Mouse (Mus musculus): Measurements from ENCODE around the gene Metrn. TPM values are rescaled to one million over a fixed set of nuclear protein-coding genes. Genes with fewer than 3 reads are reported as not detected.
A peak's percentile ranks its signal among the peaks of the same experiment; 100 is the strongest.

Metrn gene
- total and polyA plus RNA-seq, 3 experiments: 16.9 to 50.1 (median 23.7) TPM

DNA sequence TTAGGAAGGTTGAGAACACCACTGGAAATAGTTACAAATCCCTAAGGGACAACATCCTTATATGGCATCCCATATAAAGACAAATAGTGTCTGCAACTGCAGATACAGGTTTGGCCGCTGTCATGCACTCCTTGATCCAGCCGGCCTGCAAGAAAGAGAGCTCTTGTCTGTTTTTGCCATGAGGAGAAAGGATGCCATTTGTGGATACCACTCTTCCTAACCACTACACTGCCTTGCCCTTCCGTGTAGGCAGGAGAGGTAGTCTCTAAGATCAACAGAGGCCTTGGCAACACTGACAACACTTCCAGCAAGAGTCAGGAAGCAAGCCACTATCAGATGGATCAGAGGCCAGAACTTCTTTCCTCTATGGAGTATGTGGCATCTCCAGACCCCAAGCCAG is 10.7 kb downstream of the Metrn start, which contains the start of gene Ccdc78:
Ccdc78 (plus strand) TSS at position 301 of the 400 bp plus-strand sequence.
- no peak within 1 kb of the TSS; the same call in 1 of the 2 replicates for H3K9ac ChIP-seq (ENCODE audit: insufficient read depth, low read depth)
- peak within 1 kb of the TSS; percentile 50; the same call in 1 of the 2 replicates for H3K27ac ChIP-seq (ENCODE audit: insufficient read depth, low read depth)
- H3K4me1 ChIP-seq (ENCODE audit: control insufficient read depth in 1 of 2, insufficient read depth in 2 of 2): peaks cover 7 to 25% of the 10 kb centered on the region in 2 experiments
- TF ChIP-seq MAFK (IDR thresholded peaks at IDR 0.05; ENCODE audit: insufficient replicate concordance, low read length): no peak
- TF ChIP-seq SIN3A (IDR thresholded peaks at IDR 0.05; ENCODE audit: low read length): no peak
- TF ChIP-seq MYC (IDR thresholded peaks at IDR 0.05; ENCODE audit: low read depth, low read length): no peak
- no peak for TF ChIP-seq GABPA (IDR thresholded peaks at IDR 0.05; ENCODE audit: insufficient replicate concordance, low read depth, low read length)
- no peak for TF ChIP-seq ELF1 (IDR thresholded peaks at IDR 0.05; ENCODE audit: low read depth, low read length)
- TF ChIP-seq UBTF (IDR thresholded peaks at IDR 0.05; ENCODE audit: low read depth, low read length): no peak
- TF ChIP-seq ZNF384 (IDR thresholded peaks at IDR 0.05; ENCODE audit: low read depth, low read length): no peak
- TF ChIP-seq E2F4 (IDR thresholded peaks at IDR 0.05; ENCODE audit: insufficient replicate concordance, low read depth, low read length): no peak
- TF ChIP-seq RCOR1 (conservative IDR thresholded peaks at IDR 0.05; ENCODE audit: low read depth, low read length): no peak
- TF ChIP-seq JUN (IDR thresholded peaks at IDR 0.05; ENCODE audit: insufficient read depth, low read depth, low read length): no peak
- TF ChIP-seq RAD21 (IDR thresholded peaks at IDR 0.05; ENCODE audit: low read depth, low read length): no peak
- TF ChIP-seq HCFC1 (IDR thresholded peaks at IDR 0.05; ENCODE audit: low read depth, low read length): no peak
- no peak for TF ChIP-seq MEF2A (IDR thresholded peaks at IDR 0.05; ENCODE audit: borderline replicate concordance, low read depth, low read length)
- no peak for TF ChIP-seq MAX (IDR thresholded peaks at IDR 0.05; ENCODE audit: low read length)
- TF ChIP-seq POLR2AphosphoS2 (IDR thresholded peaks at IDR 0.05; ENCODE audit: low read depth, low read length): no peak
- no peak for TF ChIP-seq USF1 (IDR thresholded peaks at IDR 0.05; ENCODE audit: low read depth, low read length)
- TF ChIP-seq TBP (conservative IDR thresholded peaks at IDR 0.05; ENCODE audit: low read depth, low read length): no peak
- TF ChIP-seq JUND (conservative IDR thresholded peaks at IDR 0.05; ENCODE audit: low read depth, low read length): no peak
- no peak for TF ChIP-seq EP300 (IDR thresholded peaks at IDR 0.05; ENCODE audit: low read length)
- no peak for TF ChIP-seq POLR2A (IDR thresholded peaks at IDR 0.05; ENCODE audit: low read depth, low read length)
- no peaks in the 10 kb centered on the region for H3K27me3 ChIP-seq (replicated peaks)
- H3K36me3 ChIP-seq (replicated peaks in 1 of 2; ENCODE audit: control insufficient read depth in 1 of 2, insufficient read depth in 1 of 2, low read length in 1 of 2): peaks cover 48 to 76% of the 10 kb centered on the region in 2 experiments
- no peak for DNase-seq (ENCODE audit: extremely low read depth)
- H3K9me3 ChIP-seq (replicated peaks; ENCODE audit: low read length): no peaks in the 10 kb centered on the region
- peak within 1 kb of the TSS; percentile 52 for H3K4me2 ChIP-seq (ENCODE audit: insufficient read depth, low read depth, poor library complexity, severe bottlenecking)
- dilution Hi-C loops (cut with MboI; ENCODE audit: extremely low pct_ligation_motif_present, extremely low pct_unique_long_range_greater_than_20kb, low sequenced_read_pairs): no loop called here
- in situ Hi-C loops (cut with MboI; ENCODE audit: low pct_ligation_motif_present, low pct_unique_long_range_greater_than_20kb, low sequenced_read_pairs): no loop called here
- H3K79me2 ChIP-seq (replicated peaks; ENCODE audit: control insufficient read depth, extremely low read depth, insufficient read depth, poor library complexity, severe bottlenecking): 0 out of 2 replicates have a peak, but pooled peaks cover 3% of the 10 kb centered on the region
- peak within 1 kb of the TSS; percentile 65 to 81 (median 73) for H3K4me3 ChIP-seq (replicated peaks in 1 of 3; ENCODE audit: low read depth in 2 of 3, low read length in 2 of 3, poor library complexity in 1 of 3)

DNA sequence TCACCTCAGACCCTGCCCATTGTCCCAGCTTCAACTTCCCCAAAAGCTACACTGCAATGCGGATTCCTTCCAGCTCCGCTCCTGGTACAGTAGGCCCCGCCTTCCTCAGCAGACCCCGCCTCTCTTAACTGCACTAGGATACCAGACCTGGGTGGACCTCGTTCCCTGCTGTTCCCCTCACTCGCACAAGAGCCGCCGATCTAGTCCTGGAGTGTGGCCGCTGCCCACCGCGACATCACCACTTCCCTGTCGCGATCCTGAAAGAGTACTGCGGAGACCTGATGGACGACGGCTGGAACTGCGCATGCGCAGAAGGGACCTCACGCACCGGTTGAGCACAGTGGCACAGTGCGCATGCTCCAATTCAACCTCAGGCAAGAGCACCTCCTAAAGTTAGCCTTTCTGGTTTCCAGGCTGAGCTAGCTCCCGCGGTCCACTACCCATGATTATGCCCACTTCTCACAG is 11.6 kb downstream of the Metrn start, which contains the start of gene Haghl:
Haghl (minus strand) TSS at position 393 of the 465 bp plus-strand sequence.
- Histone ChIP-seq H3K4me3 (replicated peaks in 1 of 3; ENCODE audit: low read depth in 2 of 3, low read length in 2 of 3, poor library complexity in 1 of 3) (peak within 1 kb of the TSS; percentile 65 to 81 (median 73)), H3K9me3 (replicated peaks; ENCODE audit: low read length) (no peaks in the 10 kb centered on the region), H3K79me2 (replicated peaks; ENCODE audit: control insufficient read depth, extremely low read depth, insufficient read depth, poor library complexity, severe bottlenecking) (no peaks in the 10 kb centered on the region), H3K27me3 (replicated peaks) (no peaks in the 10 kb centered on the region), H3K27ac (ENCODE audit: insufficient read depth, low read depth) (peak within 1 kb of the TSS; percentile 50; the same call in 1 of the 2 replicates), H3K9ac (ENCODE audit: insufficient read depth, low read depth) (peak within 1 kb of the TSS; percentile 58), H3K4me1 (ENCODE audit: control insufficient read depth in 1 of 2, insufficient read depth in 2 of 2) (peaks cover 7 to 16% of the 10 kb centered on the region in 2 experiments), H3K4me2 (ENCODE audit: insufficient read depth, low read depth, poor library complexity, severe bottlenecking) (peak within 1 kb of the TSS; percentile 52), H3K36me3 (replicated peaks in 1 of 2; ENCODE audit: control insufficient read depth in 1 of 2, insufficient read depth in 1 of 2, low read length in 1 of 2) (peaks cover 58 to 80% of the 10 kb centered on the region in 2 experiments)
- dilution Hi-C loops (cut with MboI; ENCODE audit: extremely low pct_ligation_motif_present, extremely low pct_unique_long_range_greater_than_20kb, low sequenced_read_pairs): no loop called here
- peak; percentile 98 for DNase-seq (ENCODE audit: extremely low read depth)
- in situ Hi-C loops (cut with MboI; ENCODE audit: low pct_ligation_motif_present, low pct_unique_long_range_greater_than_20kb, low sequenced_read_pairs): no loop called here
- TF ChIP-seq RAD21 (IDR thresholded peaks at IDR 0.05; ENCODE audit: low read depth, low read length) (no peak), GABPA (IDR thresholded peaks at IDR 0.05; ENCODE audit: insufficient replicate concordance, low read depth, low read length) (no peak), ZKSCAN1 (IDR thresholded peaks at IDR 0.05; ENCODE audit: borderline replicate concordance, low read depth, low read length) (no peak), RCOR1 (conservative IDR thresholded peaks at IDR 0.05; ENCODE audit: low read depth, low read length) (no peak), CHD1 (IDR thresholded peaks at IDR 0.05; ENCODE audit: low read depth, low read length) (no peak), EP300 (IDR thresholded peaks at IDR 0.05; ENCODE audit: low read length) (no peak), JUND (conservative IDR thresholded peaks at IDR 0.05; ENCODE audit: low read depth, low read length) (no peak), HCFC1 (IDR thresholded peaks at IDR 0.05; ENCODE audit: low read depth, low read length) (peak; percentile 58), SMC3 (IDR thresholded peaks at IDR 0.05; ENCODE audit: low read depth, low read length) (no peak), CHD2 (IDR thresholded peaks at IDR 0.05; ENCODE audit: low read length) (0 out of 2 replicates have a peak, but pooled peaks have one; percentile 20), KAT2A (IDR thresholded peaks at IDR 0.05; ENCODE audit: insufficient replicate concordance, low read length) (no peak), ZC3H11A (IDR thresholded peaks at IDR 0.05; ENCODE audit: low read depth, low read length) (no peak), MAZ (IDR thresholded peaks at IDR 0.05; ENCODE audit: low read depth, low read length) (no peak), NELFE (IDR thresholded peaks at IDR 0.05; ENCODE audit: low read depth, low read length) (peak; percentile 86), MYC (IDR thresholded peaks at IDR 0.05; ENCODE audit: low read depth, low read length) (no peak), E2F4 (IDR thresholded peaks at IDR 0.05; ENCODE audit: insufficient replicate concordance, low read depth, low read length) (no peak), MEF2A (IDR thresholded peaks at IDR 0.05; ENCODE audit: borderline replicate concordance, low read depth, low read length) (no peak), SIN3A (IDR thresholded peaks at IDR 0.05; ENCODE audit: low read length) (no peak), PAX5 (IDR thresholded peaks at IDR 0.05; ENCODE audit: low read length) (no peak), MAFK (IDR thresholded peaks at IDR 0.05; ENCODE audit: insufficient replicate concordance, low read length) (no peak), MXI1 (IDR thresholded peaks at IDR 0.05; ENCODE audit: low read depth, low read length) (0 out of 2 replicates have a peak, but pooled peaks have one; percentile 17)
